Mouse (Mus musculus) stomach, embryonic 16.5 days (tissue): ENCODE measurements around the gene Naaladl2. TPM values are rescaled to one million over a fixed set of nuclear protein-coding genes. Genes with fewer than 3 reads are reported as not detected.

Source experiments
- ATAC-seq: fragments of 200-750 bp; cut with Nextera tagmentation; 2 replicates; pipeline ENCODE4 v1.8.0; 2017; ENCODE audit warnings: moderate number of reproducible peaks, moderate TSS enrichment; ENCODE audit not compliant: insufficient read depth, low FRiP score
- H3K27ac ChIP-seq: fragments of 300-500 bp; sonication (generic); 2 replicates; pipeline ENCODE4 v1.5.1; 2014; ENCODE audit warnings: low read length
- H3K27me3 ChIP-seq: fragments of 300-500 bp; sonication (generic); 2 replicates; pipeline ENCODE4 v1.6.1; 2014; ENCODE audit warnings: low read length, control low read depth, mixed read lengths; ENCODE audit not compliant: control insufficient read depth, insufficient read depth
- H3K36me3 ChIP-seq: fragments of 300-500 bp; sonication (generic); 2 replicates; pipeline ENCODE4 v1.6.1; 2014; ENCODE audit warnings: low read length; ENCODE audit not compliant: control insufficient read depth, insufficient read depth
- H3K4me1 ChIP-seq: fragments of 300-500 bp; sonication (generic); 2 replicates; pipeline ENCODE4 v1.6.1; 2014; ENCODE audit warnings: low read length, control low read depth, mixed read lengths; ENCODE audit not compliant: control insufficient read depth, insufficient read depth
- H3K4me2 ChIP-seq: fragments of 300-500 bp; sonication (generic); 2 replicates; pipeline ENCODE4 v1.6.1; 2014; ENCODE audit warnings: low read depth, low read length, mixed read lengths
- H3K4me3 ChIP-seq: fragments of 300-500 bp; sonication (generic); replicated peaks from 2 replicates; pipeline ENCODE4 v1.5.1; 2014; ENCODE audit warnings: mild to moderate bottlenecking, low read length
- H3K9ac ChIP-seq: fragments of 300-500 bp; sonication (generic); 2 replicates; pipeline ENCODE4 v1.6.1; 2014; ENCODE audit warnings: low read length
- H3K9me3 ChIP-seq: fragments of 300-500 bp; sonication (generic); replicated peaks from 2 replicates; pipeline ENCODE4 v1.6.1; 2016; ENCODE audit warnings: low read length, control low read depth; ENCODE audit not compliant: control insufficient read depth
- WGBS: fragments of 180-500 bp; shearing (Covaris S2); extraction: QIAGEN DNeasy Blood & Tissue Kit; methylation state at CpG from one replicate; pipeline ENCODE4 v1.1.7; 2014; 5-methylcytosine and 5-hydroxymethylcytosine counted together
- polyA plus RNA-seq: library from polyadenylated mRNA; unstranded; fragments of >200 nt; fragmentation: Nextera tagmentation; extraction: Ambion mirVana; gene quantifications from 2 replicates; pipeline ENCODE4 v1.2.1, GENCODE M21; 2015

The Naaladl2 gene
- polyA plus RNA-seq, 1 experiment from 2014 or later: 4.6 TPM

GRCm38 (mm10) chr3:24778416-24778815, 365.6 kb downstream of the Naaladl2 start:
- Histone ChIP-seq H3K9me3 (no peaks in the 10 kb centered on the region), H3K27ac (peak overlapping the region; percentile 46; the same call in 1 of the 2 replicates)
- ATAC-seq: no peak

GRCm38 (mm10) chr3:24749055-24749454, 395.0 kb downstream of the Naaladl2 start:
- 39% methylated on average over 3 of the region's 3 CpGs for WGBS
- Histone ChIP-seq H3K4me2 (no peak overlapping the region), H3K9ac (no peak overlapping the region), H3K4me1 (no peaks in the 10 kb centered on the region; the same call in 1 of the 2 replicates), H3K4me3 (no peak overlapping the region), H3K27ac (no peak overlapping the region), H3K36me3 (no peaks in the 10 kb centered on the region), H3K9me3 (no peaks in the 10 kb centered on the region), H3K27me3 (no peaks in the 10 kb centered on the region)
- no peak for ATAC-seq

More at GRCm38 (mm10) chr3:24778416-24778815, 365.6 kb downstream of the Naaladl2 start:
- Histone ChIP-seq H3K27me3 (no peaks in the 10 kb centered on the region), H3K4me1 (peaks cover 3% of the 10 kb centered on the region; the same call in 1 of the 2 replicates), H3K9ac (no peak overlapping the region), H3K4me3 (no peak overlapping the region), H3K36me3 (no peaks in the 10 kb centered on the region), H3K4me2 (no peak overlapping the region)

DNA sequence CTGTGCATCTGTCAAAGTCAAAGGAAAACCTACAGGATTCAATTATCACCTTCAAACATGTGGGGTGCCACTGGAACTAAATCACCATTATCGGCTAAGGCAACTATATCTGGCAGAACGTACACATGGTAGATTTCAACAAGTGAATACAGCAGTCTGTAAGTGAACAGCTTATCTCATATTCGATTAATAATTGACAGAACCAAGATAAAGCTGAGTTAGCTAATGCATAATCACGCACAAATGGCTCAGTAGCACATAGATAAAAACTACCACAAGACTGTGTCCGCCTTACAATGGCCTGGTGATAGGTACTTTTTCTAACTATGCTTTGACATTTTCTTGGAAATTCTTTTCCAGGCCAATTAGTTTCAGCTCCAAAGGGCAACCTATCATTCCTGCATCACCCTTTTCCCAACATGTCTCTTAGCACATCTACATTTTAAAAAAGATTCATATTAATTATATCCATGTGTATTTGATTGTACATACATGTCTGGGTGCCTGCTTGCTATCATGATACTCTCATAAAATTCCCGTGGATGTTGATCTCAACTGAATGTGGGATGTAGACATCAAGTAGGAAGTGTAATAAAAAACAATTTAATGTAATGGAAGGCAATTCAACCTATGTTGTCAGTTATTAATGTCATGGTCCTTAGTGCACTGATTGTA, 396.7 kb downstream of the Naaladl2 start:
- Histone ChIP-seq H3K9ac (no peak overlapping the region), H3K27ac (no peak overlapping the region)
- WGBS: 60% methylated on average over 6 of the region's 6 CpGs

GRCm38 (mm10) chr3:24743946-24744345, 400.1 kb downstream of the Naaladl2 start:
- 57% methylated on average over 3 of the region's 3 CpGs for WGBS

More for the DNA sequence above, 396.7 kb downstream of the Naaladl2 start:
- no peak overlapping the region for H3K4me2 ChIP-seq
- H3K27me3 ChIP-seq: no peaks in the 10 kb centered on the region
- peak; percentile 92 for ATAC-seq
- no peaks in the 10 kb centered on the region for H3K36me3 ChIP-seq
- no peaks in the 10 kb centered on the region; the same call in 1 of the 2 replicates for H3K4me1 ChIP-seq
- no peaks in the 10 kb centered on the region for H3K9me3 ChIP-seq
- H3K4me3 ChIP-seq: no peak overlapping the region

GRCm38 (mm10) chr3:24719181-24719749, 424.8 kb downstream of the Naaladl2 start:
- Histone ChIP-seq H3K9ac (no peak overlapping the region), H3K4me2 (no peak overlapping the region), H3K4me1 (no peaks in the 10 kb centered on the region), H3K9me3 (no peaks in the 10 kb centered on the region), H3K27me3 (no peaks in the 10 kb centered on the region), H3K36me3 (no peaks in the 10 kb centered on the region), H3K4me3 (no peak overlapping the region), H3K27ac (no peak overlapping the region)
- ATAC-seq: no peak
- 53% methylated on average over 3 of the region's 3 CpGs for WGBS

More at GRCm38 (mm10) chr3:24743946-24744345, 400.1 kb downstream of the Naaladl2 start:
- H3K4me1 ChIP-seq: no peaks in the 10 kb centered on the region
- no peaks in the 10 kb centered on the region for H3K36me3 ChIP-seq
- ATAC-seq: no peak
- no peak overlapping the region for H3K4me2 ChIP-seq
- no peaks in the 10 kb centered on the region for H3K9me3 ChIP-seq
- no peak overlapping the region for H3K27ac ChIP-seq
- no peak overlapping the region for H3K4me3 ChIP-seq
- H3K9ac ChIP-seq: no peak overlapping the region
- H3K27me3 ChIP-seq: no peaks in the 10 kb centered on the region

GRCm38 (mm10) chr3:24714770-24715169, 429.3 kb downstream of the Naaladl2 start:
- H3K36me3 ChIP-seq: no peaks in the 10 kb centered on the region
- H3K4me3 ChIP-seq: no peak overlapping the region
- no peak overlapping the region for H3K4me2 ChIP-seq
- H3K27me3 ChIP-seq: no peaks in the 10 kb centered on the region
- no peak overlapping the region for H3K9ac ChIP-seq
- 83% methylated on average over 3 of the region's 3 CpGs for WGBS
- H3K9me3 ChIP-seq: no peaks in the 10 kb centered on the region
- H3K4me1 ChIP-seq: no peaks in the 10 kb centered on the region
- H3K27ac ChIP-seq: no peak overlapping the region
- no peak for ATAC-seq

GRCm38 (mm10) chr3:24705778-24706423, 438.2 kb downstream of the Naaladl2 start:
- no peaks in the 10 kb centered on the region for H3K9me3 ChIP-seq
- ATAC-seq: no peak
- no peak overlapping the region for H3K4me3 ChIP-seq
- H3K27ac ChIP-seq: no peak overlapping the region
- WGBS: 84% methylated on average over 4 of the region's 4 CpGs
- no peaks in the 10 kb centered on the region for H3K36me3 ChIP-seq
- H3K9ac ChIP-seq: no peak overlapping the region
- no peaks in the 10 kb centered on the region for H3K4me1 ChIP-seq
- H3K4me2 ChIP-seq: no peak overlapping the region
- no peaks in the 10 kb centered on the region for H3K27me3 ChIP-seq

DNA sequence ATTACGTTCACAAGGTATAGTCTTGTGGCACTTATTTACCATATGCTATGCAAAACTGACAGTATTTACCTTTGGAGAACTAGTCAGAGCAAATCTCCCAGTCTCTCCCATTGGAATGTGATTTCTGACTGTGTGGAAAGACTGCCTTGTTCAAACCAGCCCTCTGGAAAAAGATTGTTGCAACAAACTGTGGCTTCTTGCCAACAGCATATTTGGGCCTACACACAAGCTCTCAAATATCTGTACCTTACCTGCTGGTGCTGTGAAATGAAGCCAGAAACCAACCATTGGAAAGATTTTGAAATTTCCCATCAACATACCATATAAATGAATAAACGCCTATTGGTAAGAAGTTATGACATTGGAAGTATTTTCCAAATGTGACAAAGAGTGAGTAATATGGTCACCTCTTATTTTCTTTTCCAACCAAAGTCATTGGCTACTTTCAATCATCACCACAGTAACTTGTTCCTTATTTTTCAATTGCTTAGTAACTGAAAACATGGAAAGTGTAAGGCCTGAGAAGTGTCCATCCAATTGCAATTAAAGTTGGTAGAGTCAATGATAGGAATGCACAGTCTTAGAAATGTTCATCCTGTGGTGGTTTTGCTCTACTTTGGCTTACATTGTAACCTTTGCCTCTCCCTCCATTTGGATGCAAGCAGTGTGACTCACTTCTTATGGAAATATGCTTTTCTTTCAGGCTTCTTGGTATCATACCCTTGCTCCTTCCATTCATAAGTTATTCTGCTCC, 453.7 kb downstream of the Naaladl2 start:
- H3K27ac ChIP-seq: no peak overlapping the region
- no peaks in the 10 kb centered on the region for H3K4me1 ChIP-seq
- H3K27me3 ChIP-seq: no peaks in the 10 kb centered on the region
- no peaks in the 10 kb centered on the region for H3K36me3 ChIP-seq
- 86% methylated on average over 2 of the region's 2 CpGs for WGBS
- H3K9me3 ChIP-seq: no peaks in the 10 kb centered on the region
- ATAC-seq: no peak
- H3K4me3 ChIP-seq: no peak overlapping the region
- H3K9ac ChIP-seq: no peak overlapping the region
- H3K4me2 ChIP-seq: no peak overlapping the region

DNA sequence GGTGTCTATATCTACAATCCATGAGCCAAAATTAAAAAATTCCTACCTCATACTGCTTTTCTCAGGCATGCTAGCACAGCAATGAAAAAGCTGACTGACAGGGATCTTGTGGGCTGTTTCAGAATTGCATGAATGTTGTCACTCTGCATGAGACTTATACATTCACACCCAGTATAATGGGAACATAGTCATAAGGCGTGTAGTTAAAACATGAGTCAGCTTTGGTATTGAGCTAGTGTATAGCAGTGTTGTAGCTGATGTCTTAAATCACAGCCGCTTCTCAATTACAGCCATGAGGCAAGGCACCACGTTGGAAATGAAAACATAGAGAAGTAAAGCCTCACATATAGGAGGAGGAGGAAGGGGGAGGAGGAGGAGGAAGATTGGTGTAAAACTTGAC, 473.6 kb downstream of the Naaladl2 start:
- no peak for ATAC-seq
- Histone ChIP-seq H3K27me3 (no peaks in the 10 kb centered on the region), H3K9me3 (no peaks in the 10 kb centered on the region), H3K4me2 (no peak overlapping the region), H3K9ac (no peak overlapping the region), H3K36me3 (no peaks in the 10 kb centered on the region), H3K27ac (no peak overlapping the region), H3K4me1 (no peaks in the 10 kb centered on the region), H3K4me3 (no peak overlapping the region)
- WGBS: 61% methylated on average over 3 of the region's 3 CpGs
